In genomic region chr13:59820114-59820513, GRCm38 (mm10) we compare ENCODE assay signal across 9 mouse cellular contexts. TPM values are rescaled to one million over a fixed set of nuclear protein-coding genes. Genes with fewer than 3 reads are reported as not detected.
DNase-seq lines count a peak whose midpoint lies in the region; ATAC-seq and TF ChIP-seq lines count a peak whose summit lies in the region.
"Had no signal": no experiment of that assay in that cellular context is flagged by ENCODE, and none has a peak within 500 bp of the region (broad histone marks: within the 10 kb centered on the region; RNA-seq: fewer than 3 reads in every experiment).

No protein-coding gene starts in this region.

- TF ChIP-seq CTCF in kidney, adult 2 months (conservative IDR thresholded peaks at IDR 0.05; ENCODE audit: insufficient read depth, insufficient read length, low read depth, low read length) = no peak
- no peak for TF ChIP-seq CTCF in kidney, postnatal 0 days (IDR thresholded peaks at IDR 0.05; ENCODE audit: low read depth)

- DNase-seq in kidney, adult 2 months = peak; percentile 60
- DNase-seq in kidney, adult 11 months = no peak
- peak; percentile 57 for DNase-seq in heart, adult 8-10 months (ENCODE audit: low spot score)
- no peak for DNase-seq in kidney, postnatal 0 days (ENCODE audit: low spot score)
- DNase-seq in urinary bladder, postnatal 25 days (ENCODE audit: low spot score) = no peak
- no peak for DNase-seq in spleen, postnatal 4 days (ENCODE audit: low spot score in 2 of 2)
- no peak for DNase-seq in cerebellum, adult 11-12 months

- TF ChIP-seq POLR2A in kidney, adult 2 months (IDR thresholded peaks at IDR 0.05; ENCODE audit: low read depth, low read length) = no peak

- peak overlapping the region; percentile 19; the same call in 1 of the 2 replicates for H3K4me3 ChIP-seq in kidney, adult 2 months (ENCODE audit: insufficient read depth, low read depth, low read length)
- H3K4me3 ChIP-seq in kidney, postnatal 0 days (replicated peaks; ENCODE audit: low read depth, low read length) = no peak overlapping the region; the same call in 1 of the 2 replicates
- H3K4me3 ChIP-seq in midbrain, embryonic 15.5 days = no peak overlapping the region

- H3K27ac ChIP-seq in kidney, adult 2 months (ENCODE audit: insufficient read depth, low read depth, low read length) = no peak overlapping the region
- no peak overlapping the region for H3K27ac ChIP-seq in kidney, postnatal 0 days
- no peak overlapping the region for H3K27ac ChIP-seq in midbrain, embryonic 15.5 days

- H3K4me2 ChIP-seq in kidney, postnatal 0 days (ENCODE audit: low read length) = peak overlapping the region; percentile 43
- H3K4me2 ChIP-seq in midbrain, embryonic 15.5 days = peak overlapping the region; percentile 79; the same call in 1 of the 2 replicates

- no peaks in the 10 kb centered on the region for H3K9me3 ChIP-seq in kidney, postnatal 0 days (replicated peaks; ENCODE audit: low read length)
- H3K9me3 ChIP-seq in midbrain, embryonic 15.5 days = no peaks in the 10 kb centered on the region

- H3K36me3 ChIP-seq in kidney, adult 2 months (ENCODE audit: control insufficient read depth, insufficient read depth, low read length) = peaks cover 5% of the 10 kb centered on the region
- peaks cover 11% of the 10 kb centered on the region for H3K36me3 ChIP-seq in kidney, postnatal 0 days (ENCODE audit: insufficient read depth, low read length)
- H3K36me3 ChIP-seq in midbrain, embryonic 15.5 days (replicated peaks) = peaks cover 4% of the 10 kb centered on the region; the same call in 1 of the 2 replicates

- no peak for ATAC-seq in kidney, postnatal 0 days (replicated peaks; ENCODE audit: low FRiP score, low read depth)
- no peak for ATAC-seq in midbrain, embryonic 15.5 days (replicated peaks)

- H3K9ac ChIP-seq in kidney, postnatal 0 days (ENCODE audit: low read depth, low read length) = 0 out of 2 replicates have a peak overlapping the region, but pooled peaks have one; percentile 3
- H3K9ac ChIP-seq in midbrain, embryonic 15.5 days = no peak overlapping the region; the same call in 1 of the 2 replicates

- H3K4me1 ChIP-seq in kidney, adult 2 months (ENCODE audit: control insufficient read depth, insufficient read depth, low read length) = peaks cover 7% of the 10 kb centered on the region; the same call in 1 of the 2 replicates
- H3K4me1 ChIP-seq in kidney, postnatal 0 days (replicated peaks; ENCODE audit: insufficient read depth, low read length) = peaks cover 17% of the 10 kb centered on the region; the same call in 1 of the 2 replicates
- peaks cover 44% of the 10 kb centered on the region for H3K4me1 ChIP-seq in midbrain, embryonic 15.5 days

- WGBS in kidney, adult 2 months = 33% methylated on average over 4 of the region's 4 CpGs
- WGBS in kidney, postnatal 0 days = 57% methylated on average over 4 of the region's 4 CpGs
- WGBS in midbrain, embryonic 15.5 days = 77% methylated on average over 4 of the region's 4 CpGs

- H3K27me3 ChIP-seq in kidney, adult 2 months (replicated peaks; ENCODE audit: control insufficient read depth, insufficient read depth, low read length) = no peaks in the 10 kb centered on the region
- no peaks in the 10 kb centered on the region for H3K27me3 ChIP-seq in kidney, postnatal 0 days (ENCODE audit: insufficient read depth, low read length)
- H3K27me3 ChIP-seq in midbrain, embryonic 15.5 days (replicated peaks) = no peaks in the 10 kb centered on the region

RNA-seq across cellular contexts. Expression of gene Tut7, which starts 2.8 kb away (rescaled TPM):
- polyA plus RNA-seq in kidney, adult 2 months (2012; rRNA removed) = 14.5 and 14.6 TPM in 2 replicates
- 10 to 100 TPM; 35.5 to 42.0 (median 39.5) TPM for total RNA-seq in heart, adult 8-10 months (2022)
- polyA plus RNA-seq in kidney, postnatal 0 days (2015; fragmentation: Nextera tagmentation; extraction: Ambion mirVana) = 34.7 and 38.7 TPM in 2 replicates
- 48.7 and 52.5 TPM in 2 replicates for polyA plus RNA-seq in midbrain, embryonic 15.5 days (2015; fragmentation: Nextera tagmentation; extraction: Ambion mirVana)

RNA-seq across cellular contexts. Expression of gene Gm49354, which starts 38.1 kb away (rescaled TPM):
- polyA plus RNA-seq in kidney, adult 2 months (2012; rRNA removed) = not detected in 2 replicates
- total RNA-seq in heart, adult 8-10 months (2022) = not detected
- not detected in 2 replicates for polyA plus RNA-seq in kidney, postnatal 0 days (2015; fragmentation: Nextera tagmentation; extraction: Ambion mirVana)
- polyA plus RNA-seq in midbrain, embryonic 15.5 days (2015; fragmentation: Nextera tagmentation; extraction: Ambion mirVana) = not detected in 2 replicates
- total RNA-seq: ES-E14 had no signal

RNA-seq across cellular contexts. Expression of gene Isca1, which starts 50.5 kb away (rescaled TPM):
- polyA plus RNA-seq in kidney, adult 2 months (2012; rRNA removed) = 164 and 171 TPM in 2 replicates
- 100 to 1,000 TPM; 215 to 235 (median 226) TPM for total RNA-seq in heart, adult 8-10 months (2022)
- polyA plus RNA-seq in kidney, postnatal 0 days (2015; fragmentation: Nextera tagmentation; extraction: Ambion mirVana) = 148 and 153 TPM in 2 replicates
- 158 and 166 TPM in 2 replicates for polyA plus RNA-seq in midbrain, embryonic 15.5 days (2015; fragmentation: Nextera tagmentation; extraction: Ambion mirVana)

Comparison
In these comparisons a context has a peak if more than half of its experiments do, and no peak if none do; other contexts are left out.
1. DNase-seq: peak in kidney, adult 2 months (single experiment) and heart, adult 8-10 months (single experiment); none in kidney, adult 11 months (single experiment), kidney, postnatal 0 days (single experiment), urinary bladder, postnatal 25 days (single experiment), spleen, postnatal 4 days (0 of 2) and cerebellum, adult 11-12 months (single experiment).